Mouse (Mus musculus): ENCODE data around the gene Dlx5.

Gene Dlx5

DNA sequence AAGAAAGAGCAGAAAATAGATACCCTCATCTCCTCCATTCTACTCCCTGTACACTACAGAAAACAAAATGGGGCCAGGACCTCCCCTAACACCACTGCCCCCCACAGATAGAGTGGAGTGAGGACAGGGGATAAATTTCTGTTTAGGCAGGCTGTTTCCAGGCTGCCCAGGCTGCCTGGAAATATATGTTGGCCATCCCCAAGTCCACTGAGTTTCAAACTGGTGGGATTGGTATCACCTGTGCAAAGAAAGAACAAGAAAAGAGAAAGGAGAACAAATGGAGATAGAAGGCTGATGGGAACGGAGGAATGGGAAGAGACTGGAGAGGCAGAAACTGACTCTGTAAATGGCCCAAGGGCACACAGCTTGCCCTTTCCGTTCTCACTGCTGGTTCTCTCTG is 5.7 kb downstream of the Dlx5 start:
- DNase-seq (ENCODE audit: inconsistent ontology term) = no peak

DNA sequence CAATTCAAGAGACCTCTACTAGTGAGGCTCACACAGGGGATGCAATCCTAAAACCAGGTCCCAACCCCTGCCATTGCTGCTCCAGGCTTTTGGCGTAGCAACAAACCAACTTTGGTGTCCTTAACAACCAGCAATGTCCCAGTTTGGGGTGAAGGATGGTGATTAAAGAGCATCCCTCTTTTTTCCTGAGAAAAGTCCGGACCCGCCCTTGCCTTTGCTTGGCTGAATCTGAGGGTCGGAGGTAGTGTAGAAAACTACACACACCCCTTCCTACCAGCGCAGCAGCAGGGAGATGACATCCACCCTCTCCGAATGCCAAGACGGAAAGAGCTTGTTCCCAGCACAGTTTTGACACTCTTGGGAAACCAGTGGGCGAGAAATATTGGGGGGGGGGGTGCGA is 6.2 kb downstream of the Dlx5 start:
- DNase-seq (ENCODE audit: inconsistent ontology term) = no peak

DNA sequence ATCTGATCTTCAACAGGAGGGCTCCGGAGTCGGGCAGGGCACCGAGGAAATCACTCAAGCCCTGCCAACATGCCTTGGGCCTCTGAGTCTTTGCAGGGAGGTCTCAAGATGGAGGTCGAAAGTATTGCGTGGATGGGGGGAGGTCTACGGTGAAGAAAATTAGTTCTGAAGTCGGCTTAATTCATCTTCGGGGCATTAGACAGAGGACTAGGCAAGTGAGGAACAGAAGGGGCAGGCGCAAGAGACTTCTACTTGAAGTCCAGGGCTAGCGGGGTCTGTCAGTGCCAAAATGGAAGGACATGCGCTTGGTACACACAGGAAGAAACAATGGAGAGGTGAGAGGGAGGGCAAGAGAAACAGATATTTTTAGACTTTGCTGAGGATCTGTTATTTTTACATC is 6.7 kb downstream of the Dlx5 start:
- no peak for DNase-seq (ENCODE audit: inconsistent ontology term)

DNA sequence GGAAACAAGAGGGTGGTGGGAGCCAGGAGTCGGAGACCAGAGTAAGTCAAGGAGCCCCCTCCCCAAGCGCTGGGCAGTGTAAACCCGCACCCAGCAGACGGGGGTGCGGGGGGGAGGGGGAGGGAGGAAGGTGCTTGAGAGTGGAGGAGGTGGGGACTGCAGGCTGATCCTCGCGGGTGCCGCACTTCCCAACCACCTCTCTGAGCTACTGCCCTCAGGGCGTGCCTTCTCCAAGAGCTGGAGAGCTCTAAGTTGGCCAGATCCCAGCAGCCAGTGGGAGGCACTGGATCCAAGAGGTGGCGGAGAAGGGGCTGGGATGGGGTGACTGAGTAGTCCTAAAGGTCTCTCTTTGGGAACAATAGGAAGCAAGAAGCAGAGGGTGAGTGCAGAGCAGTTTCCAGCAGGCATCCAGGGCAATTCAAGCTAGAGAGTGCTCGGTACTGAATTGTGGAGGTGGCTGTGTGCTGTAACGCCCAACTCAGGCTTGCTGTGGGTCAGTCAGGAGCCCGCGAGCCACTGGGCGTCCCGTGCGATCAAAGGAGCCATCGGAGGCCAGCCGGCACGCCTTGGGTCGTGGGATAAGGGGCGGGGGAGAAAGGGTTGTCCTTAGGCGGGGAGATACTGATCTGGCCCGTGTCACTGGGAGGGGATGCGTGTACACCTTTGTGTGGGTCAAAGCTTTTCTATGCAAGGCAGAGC is 7.7 kb downstream of the Dlx5 start:
- DNase-seq (ENCODE audit: inconsistent ontology term) = no peak

DNA sequence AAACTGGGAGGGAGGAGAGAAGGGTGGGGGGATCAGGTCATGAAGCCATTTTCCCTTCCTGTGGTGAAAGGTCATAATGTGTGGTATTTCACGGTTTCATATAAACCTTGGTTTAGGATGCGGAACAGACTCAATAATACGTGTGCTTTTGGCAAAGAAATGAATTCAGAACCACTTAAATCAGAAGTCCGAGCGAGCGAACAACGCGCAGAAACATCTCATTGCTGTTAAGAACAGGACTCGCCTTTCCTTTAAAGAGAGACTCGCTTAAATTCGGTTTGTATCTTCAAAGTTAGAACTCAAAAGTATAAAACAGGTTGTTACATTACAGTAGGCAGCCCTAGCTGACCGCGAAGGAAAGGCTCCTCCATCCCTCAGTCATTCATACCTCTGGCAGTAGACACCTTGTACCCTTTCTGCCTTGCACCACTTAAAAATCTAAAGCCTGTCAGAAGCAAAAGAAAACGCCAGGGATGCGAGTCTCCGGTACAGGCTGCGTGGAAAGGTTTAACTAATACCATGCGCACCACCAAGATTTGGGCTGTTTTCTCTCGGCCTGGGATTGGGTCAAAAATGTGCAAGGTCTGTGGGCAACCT is 8.3 kb downstream of the Dlx5 start:
- DNase-seq (ENCODE audit: inconsistent ontology term) = no peak

DNA sequence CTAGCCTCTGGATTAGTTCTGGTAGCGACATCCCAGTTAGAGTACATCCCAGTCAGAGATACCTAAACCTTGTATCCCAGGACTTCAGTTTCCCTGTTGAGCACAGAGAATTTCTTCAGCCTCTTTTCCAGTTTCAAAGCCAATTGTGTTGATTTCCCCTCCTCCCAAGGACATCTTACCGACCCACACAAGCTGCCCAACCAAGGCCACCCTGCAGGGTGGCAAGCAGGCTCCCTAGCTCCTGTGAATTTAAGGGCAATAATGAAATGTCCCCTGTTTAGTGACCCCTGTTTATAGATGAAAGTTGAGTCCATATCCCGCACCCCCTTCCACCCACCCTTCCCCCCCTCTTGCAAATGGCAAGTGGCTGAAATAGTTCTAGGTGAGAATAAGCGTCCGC is 9.0 kb downstream of the Dlx5 start:
- no peak for DNase-seq (ENCODE audit: inconsistent ontology term)

DNA sequence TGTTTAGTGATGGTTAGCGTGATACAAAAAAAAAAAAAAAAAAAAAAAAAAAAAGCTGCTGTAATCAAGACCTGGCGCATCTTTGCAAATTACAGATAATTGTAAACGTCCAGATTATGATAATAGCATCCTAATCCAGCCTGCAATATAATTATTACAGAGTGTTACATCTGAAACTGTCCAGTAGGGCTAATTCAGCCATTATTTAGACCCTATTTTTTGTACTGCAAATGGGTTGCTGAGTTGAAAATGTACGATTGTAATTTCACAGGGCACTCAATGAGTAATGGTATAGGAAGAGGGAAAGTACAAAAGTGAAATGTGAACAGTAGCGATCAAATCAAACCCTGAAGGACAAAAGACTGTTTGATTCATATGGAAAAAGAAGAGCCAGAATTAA is 10.2 kb downstream of the Dlx5 start:
- DNase-seq (ENCODE audit: inconsistent ontology term) = no peak

DNA sequence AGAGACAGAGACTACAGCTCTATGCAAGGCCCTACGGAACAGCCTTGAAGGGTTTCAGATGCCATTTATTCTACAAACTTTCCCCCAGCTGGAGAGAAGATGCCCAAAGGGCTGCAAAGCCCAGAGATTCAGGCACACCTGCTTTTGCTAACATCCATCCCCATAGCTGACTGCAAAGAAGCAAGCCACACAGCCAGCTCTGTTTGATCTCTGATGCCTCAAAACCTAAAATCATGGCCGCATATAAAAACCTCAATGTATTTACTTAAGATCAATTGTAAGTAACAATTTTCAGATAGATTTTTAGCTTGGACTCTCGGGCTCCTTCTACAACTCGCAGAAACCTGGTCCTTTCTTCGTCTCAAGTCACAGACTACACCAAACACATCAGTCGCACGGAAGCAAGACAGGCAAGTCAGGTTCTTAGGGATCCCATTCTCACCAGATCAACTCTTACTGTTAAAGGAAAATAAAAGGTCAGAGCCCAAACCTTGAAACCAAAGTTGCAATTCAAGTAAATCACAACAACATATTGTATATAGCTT is 10.9 kb downstream of the Dlx5 start:
- no peak for DNase-seq (ENCODE audit: inconsistent ontology term)

DNA sequence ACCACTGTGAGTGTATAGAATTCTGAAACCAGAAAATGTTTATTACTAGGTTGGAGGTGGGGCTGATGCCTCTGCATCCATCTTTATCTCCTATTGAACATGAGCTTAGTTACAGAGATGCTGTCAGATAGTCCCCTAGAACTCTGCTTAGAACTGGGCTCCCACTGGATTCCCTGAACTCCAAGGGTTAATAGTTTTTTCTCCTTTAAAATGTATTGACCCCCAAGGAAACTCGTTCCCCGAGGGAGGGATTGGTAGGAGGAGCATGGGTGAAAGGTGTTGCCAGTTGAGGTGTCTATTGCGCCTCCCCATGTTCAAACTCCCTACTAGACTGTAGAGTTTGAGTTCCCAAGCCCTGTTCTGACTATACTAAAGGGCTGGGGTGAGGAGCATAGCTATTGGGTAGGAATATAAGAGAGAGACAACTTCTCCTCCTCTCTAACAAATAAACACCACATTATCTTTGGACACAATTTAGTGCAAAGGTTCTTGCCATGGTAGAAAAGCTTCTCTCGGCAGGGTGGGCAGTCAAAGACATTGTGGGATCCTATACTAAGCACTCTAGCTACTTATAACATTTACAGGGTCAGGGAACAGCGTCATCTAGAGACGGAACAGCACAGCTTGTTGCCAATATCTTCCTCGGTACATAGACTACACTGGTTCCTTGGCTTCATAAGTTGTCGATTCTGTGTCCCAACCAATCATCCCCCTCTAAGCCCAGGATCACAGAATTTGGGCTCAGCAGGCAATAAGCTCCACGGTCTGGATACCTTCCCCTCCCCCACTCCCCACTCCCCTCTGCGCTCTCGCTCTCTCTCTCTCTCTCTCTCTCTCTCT is 11.7 kb downstream of the Dlx5 start:
- DNase-seq (ENCODE audit: inconsistent ontology term) = no peak

DNA sequence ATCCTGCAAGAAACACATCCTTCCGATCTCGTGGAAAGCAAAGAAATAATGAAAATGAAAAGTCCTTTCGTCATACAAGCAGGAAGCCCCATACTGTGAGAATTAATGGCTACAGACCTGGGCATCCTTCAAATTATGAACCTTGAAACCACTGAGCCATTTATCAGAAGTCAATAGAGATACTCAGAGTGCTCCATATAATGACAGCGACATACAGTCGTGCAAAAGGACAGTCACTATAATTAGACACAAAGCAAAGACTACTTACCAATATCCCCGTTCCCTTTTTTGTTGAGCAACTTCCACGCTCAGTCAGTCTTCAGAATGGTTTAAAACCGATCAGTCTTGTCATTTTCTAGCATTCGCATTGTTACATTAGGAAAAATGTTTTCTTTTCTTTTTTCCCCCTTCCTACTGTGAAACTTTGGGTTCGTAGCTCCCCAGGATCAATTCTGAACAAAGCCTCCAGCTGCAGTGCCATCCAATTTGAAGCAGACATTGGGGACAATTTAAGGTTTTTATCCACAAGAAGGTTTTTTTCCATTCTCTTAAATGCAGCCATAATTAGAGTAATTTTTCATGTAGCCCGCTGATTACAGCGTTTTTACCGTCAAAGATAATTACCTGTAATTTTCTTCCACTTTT is 12.7 kb downstream of the Dlx5 start:
- no peak for DNase-seq (ENCODE audit: inconsistent ontology term)

DNA sequence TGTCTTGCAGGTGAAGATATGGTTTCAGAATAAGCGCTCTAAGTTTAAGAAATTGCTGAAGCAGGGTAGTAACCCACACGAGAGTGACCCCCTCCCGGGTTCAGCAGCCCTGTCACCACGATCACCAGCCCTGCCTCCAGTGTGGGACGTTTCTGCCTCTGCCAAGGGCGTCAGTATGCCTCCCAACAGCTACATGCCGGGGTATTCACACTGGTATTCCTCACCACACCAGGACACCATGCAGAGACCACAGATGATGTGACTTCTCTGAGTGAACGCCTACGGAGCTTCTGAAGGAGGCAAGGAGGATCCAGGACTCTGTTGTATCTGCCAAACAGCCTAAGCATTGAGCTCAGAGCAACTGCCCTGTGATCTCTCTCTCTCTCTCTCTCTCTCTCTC is 14.9 kb downstream of the Dlx5 start:
- DNase-seq (ENCODE audit: inconsistent ontology term) = no peak

DNA sequence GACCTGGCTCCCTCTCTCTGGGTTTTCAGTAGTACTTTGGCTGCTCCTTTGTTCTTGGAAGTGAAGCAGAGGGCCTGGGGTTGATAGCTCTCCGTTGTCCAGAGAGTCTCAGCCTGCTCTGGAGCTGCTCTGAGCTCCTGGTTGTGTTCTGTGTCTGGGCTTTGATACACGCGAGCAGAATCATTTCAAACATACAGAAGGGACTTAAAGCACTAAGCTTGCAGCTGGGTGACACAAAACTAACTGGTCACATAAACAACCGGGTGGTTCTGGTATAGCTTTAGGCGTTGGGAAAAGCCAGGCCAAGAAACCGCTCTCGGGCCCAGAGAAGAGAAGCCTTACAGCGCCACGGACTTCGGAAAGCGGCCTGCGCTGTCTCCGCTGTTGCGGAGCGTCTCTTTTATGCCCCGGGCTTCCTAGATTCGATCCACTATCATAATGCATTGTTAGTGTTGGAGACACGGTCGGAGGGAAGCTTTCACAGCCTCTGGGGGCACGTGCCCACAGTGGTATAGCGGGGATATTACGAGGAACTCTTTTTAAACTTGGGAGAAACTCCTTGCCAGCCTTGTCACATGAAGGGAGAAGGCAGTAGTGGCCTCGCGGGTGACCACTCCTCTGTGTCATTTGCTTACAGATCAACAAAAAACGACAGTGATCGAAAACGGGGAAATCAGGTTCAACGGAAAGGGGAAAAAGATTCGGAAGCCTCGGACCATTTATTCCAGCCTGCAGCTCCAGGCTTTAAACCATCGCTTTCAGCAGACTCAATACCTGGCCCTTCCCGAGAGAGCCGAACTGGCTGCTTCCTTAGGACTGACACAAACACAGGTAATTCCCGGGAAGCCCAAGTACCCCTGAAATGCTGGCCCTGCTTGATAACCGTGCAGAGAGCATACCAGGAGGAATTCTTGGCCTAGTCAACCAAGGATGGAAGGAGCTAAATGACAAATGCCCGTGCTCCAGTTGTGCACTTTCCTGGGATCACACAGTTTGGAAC is 17.1 kb downstream of the Dlx5 start:
- DNase-seq (ENCODE audit: inconsistent ontology term) = no peak

DNA sequence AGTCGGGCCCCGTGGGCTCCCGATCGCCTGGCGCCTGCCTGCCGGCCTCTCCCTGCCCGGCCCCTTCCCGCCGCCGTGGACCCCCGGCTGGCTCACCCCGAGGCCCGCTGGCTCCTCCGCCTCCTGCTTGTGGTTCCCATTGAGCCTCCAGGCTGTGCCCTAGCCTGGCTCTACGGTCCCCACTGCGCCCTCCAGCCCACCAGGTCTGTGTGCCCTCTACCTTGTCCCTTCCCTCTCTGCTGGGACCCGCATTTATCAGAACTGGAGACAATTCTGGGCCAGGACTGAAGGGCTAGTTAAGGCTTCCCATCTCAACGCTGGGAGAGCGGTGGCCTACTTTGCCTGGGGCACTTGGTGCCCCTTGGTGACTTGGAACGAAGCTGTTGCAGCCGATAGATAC is 17.9 kb downstream of the Dlx5 start:
- DNase-seq (ENCODE audit: inconsistent ontology term) = no peak

DNA sequence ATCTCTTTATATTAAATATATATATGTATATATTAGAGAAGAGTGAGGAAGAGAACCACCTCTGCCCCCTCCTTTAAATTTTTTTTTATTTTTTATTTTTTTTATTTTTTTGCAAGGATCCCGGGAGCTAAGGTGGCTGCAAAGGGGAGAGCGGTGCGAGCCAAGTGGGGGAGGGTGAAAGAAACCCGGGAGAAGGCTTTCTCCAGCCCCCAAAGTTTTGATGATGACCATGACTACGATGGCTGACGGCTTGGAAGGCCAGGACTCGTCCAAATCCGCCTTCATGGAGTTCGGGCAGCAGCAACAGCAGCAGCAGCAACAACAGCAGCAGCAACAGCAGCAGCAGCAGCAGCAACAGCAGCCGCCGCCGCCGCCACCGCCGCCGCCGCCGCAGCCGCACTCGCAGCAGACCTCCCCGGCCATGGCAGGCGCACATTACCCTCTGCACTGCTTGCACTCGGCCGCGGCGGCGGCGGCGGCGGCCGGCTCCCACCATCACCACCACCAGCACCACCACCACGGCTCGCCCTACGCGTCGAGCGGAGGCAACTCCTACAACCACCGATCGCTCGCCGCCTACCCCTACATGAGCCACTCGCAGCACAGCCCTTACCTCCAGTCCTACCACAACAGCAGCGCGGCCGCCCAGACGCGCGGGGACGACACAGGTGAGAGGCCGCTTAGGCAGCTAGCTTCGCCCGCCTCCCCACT is 18.6 kb downstream of the Dlx5 start, which contains the start of gene Dlx6:
Dlx6 (plus strand) TSS at position 175 of the 711 bp plus-strand sequence.
- DNase-seq (ENCODE audit: inconsistent ontology term) = no peak

DNA sequence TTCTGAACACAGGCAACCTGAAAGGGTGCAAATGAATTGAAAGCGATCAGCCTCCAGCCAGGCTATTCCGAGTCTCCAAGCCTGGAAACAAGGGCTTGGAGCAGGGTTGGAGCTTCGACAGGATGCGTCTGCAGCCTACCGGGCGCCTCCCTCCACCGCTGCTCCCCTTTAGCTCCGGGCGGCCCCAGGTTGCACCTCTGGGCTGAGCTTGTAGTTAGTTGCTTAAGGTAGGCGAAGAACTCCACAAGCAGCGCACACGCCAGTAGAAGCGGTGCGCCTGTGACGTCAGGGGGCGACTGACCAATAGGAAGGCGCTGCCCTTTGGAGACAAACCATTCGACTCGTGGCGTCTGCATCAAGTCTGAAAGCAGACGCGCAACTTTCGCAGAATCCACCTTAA is 19.3 kb downstream of the Dlx5 start:
- DNase-seq (ENCODE audit: inconsistent ontology term) = no peak

DNA sequence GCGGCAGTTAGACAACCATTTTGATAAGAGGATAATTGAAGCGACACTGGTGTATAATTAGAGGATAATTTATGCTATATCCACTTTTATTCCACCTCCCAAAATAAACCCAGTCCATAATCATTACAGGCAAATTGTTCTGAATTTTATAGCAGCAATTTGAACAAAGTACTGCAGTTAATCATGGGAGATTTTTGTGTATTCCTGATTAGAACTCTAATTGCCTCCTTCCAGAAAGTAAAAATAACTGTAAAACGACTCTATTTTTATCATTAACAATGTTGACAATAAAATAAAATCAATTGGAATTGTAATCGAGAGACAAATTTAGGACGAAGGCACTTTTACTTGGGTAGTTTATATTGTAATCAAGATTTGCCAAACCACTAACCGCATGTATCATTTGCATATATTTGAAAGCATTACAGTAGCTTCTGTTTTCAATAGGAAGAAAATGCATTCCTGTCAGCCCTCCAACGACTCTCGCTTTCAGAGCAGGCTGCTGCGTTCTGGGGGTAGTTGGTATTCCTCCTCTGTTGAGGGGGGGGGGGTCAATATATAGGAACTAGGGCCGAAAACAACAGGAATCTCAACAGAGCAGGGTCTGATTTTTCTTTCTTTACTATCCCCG is 20.0 kb downstream of the Dlx5 start:
- no peak for DNase-seq (ENCODE audit: inconsistent ontology term)

DNA sequence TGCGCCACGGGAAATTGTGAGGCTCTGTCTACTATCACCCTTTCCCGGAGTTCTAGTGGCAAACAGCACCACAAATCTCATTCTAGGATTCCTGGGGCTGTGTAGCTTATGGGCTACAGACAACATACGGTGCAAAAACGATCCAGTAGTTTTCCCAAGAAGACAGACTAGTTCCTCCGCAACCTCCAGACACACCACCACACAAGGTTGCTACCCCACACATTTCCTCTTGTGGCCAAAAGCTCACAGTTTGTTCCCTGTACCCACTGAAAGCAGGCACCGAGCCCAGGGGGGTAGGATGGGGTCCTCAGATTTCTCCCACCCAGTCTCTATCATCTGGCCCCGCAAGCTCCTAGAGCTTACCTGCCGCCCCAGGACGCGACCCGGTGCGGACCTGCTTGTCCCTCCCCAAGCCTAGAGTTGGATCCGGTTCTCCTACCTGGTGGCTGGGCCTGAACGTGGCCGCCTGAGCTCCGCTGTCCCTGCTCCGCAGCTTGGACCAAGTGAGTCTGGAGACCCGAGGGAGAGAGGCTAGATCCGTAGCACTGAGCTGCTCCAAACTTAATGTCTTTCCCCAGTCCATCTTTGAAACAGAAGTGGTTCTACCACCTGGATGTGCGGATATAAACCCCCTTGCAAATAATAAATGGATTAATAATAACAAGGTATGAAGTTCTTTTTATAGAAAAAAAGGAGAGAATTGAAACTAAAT is 20.6 kb downstream of the Dlx5 start:
- DNase-seq (ENCODE audit: inconsistent ontology term) = no peak

DNA sequence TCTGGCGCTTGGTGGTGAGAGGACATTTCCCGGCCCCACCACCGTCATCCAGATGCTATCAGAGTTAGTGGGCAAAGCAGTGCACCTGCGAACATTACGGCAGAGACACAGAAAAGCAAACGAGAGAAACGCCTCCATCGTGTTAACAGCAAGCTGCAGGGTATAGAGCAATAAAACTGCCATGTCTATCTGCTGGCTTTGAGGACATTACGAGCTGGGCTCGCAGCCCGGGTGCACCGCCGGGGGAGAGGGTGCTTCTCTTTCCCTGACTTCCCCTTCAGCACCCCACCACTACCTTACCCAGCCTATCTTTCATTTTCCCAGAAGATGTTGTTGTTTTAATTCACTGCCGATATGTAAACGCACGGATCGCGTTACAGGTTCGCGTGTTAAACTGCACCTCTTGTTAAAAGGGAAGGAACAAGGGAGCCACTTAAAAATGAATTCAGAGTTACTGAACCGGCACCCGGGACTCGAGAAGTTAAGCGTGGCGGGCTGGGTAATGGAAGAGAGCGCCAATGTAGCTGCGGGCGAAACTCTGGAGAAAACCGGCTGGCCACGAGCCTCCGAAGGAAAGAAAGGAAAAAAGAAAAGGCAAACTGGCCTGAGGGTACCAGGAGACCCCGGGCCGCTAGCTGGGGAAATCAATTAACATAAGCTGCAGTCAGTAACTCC is 21.3 kb downstream of the Dlx5 start:
- DNase-seq (ENCODE audit: inconsistent ontology term) = no peak

Data from Muller cell, postnatal 12 days (primary cell).